Mouse (Mus musculus) CH12.LX (cell line): ENCODE data around the gene Cgas. TPM values are rescaled to one million over a fixed set of nuclear protein-coding genes. Genes with fewer than 3 reads are reported as not detected.

Experiments
- DNase-seq: peaks from one replicate; pipeline ENCODE4 v3.0.0-alpha.2; 2013; ENCODE audit errors: extremely low read depth
- H3K27ac ChIP-seq: 2 replicates; pipeline ENCODE4 v1.5.1; 2012; ENCODE audit warnings: low read depth, mild to moderate bottlenecking, control low read depth, moderate library complexity; ENCODE audit not compliant: insufficient read depth
- H3K27me3 ChIP-seq: replicated peaks from 2 replicates; pipeline ENCODE3; 2012; ENCODE audit warnings: inconsistent platforms
- H3K36me3 ChIP-seq, 2 experiments: replicated peaks in 1 of 2; 2 replicates each; pipeline versions ENCODE3 to v1.6.1; 2012; ENCODE audit warnings: inconsistent platforms in 1 of 2, low read length in 1 of 2, mild to moderate bottlenecking in 1 of 2, mixed read lengths in 1 of 2, moderate library complexity in 1 of 2; ENCODE audit not compliant: control insufficient read depth in 1 of 2, insufficient read depth in 1 of 2
- H3K4me1 ChIP-seq, 2 experiments: 2 replicates each; pipeline ENCODE4 v1.6.1; 2012; ENCODE audit warnings: inconsistent platforms in 1 of 2, moderate library complexity in 1 of 2; ENCODE audit not compliant: insufficient read depth in 2 of 2, control insufficient read depth in 1 of 2
- H3K4me2 ChIP-seq: 2 replicates; pipeline ENCODE4 v1.6.1; 2012; ENCODE audit warnings: low read depth, mild to moderate bottlenecking, control low read depth; ENCODE audit not compliant: poor library complexity, insufficient read depth, severe bottlenecking
- H3K4me3 ChIP-seq, 3 experiments: fragments of 150-350 bp in 1 of 3; sonication (generic) in 1 of 3; replicated peaks in 1 of 3; 2 replicates each; pipeline versions ENCODE3 to v1.5.1; 2011 to 2012; ENCODE audit warnings: low read depth in 2 of 3, low read length in 2 of 3, mild to moderate bottlenecking in 2 of 3, moderate library complexity in 2 of 3, control low read depth in 1 of 3, improper control_type of control experiment in 1 of 3, inconsistent platforms in 1 of 3, mixed read lengths in 1 of 3; ENCODE audit not compliant: poor library complexity in 1 of 3
- H3K79me2 ChIP-seq: replicated peaks from 2 replicates; pipeline ENCODE4 v1.6.1; 2012; ENCODE audit warnings: mild to moderate bottlenecking, moderate library complexity; ENCODE audit not compliant: control insufficient read depth, poor library complexity, insufficient read depth, severe bottlenecking; ENCODE audit errors: extremely low read depth
- H3K9ac ChIP-seq: 2 replicates; pipeline ENCODE4 v1.6.1; 2012; ENCODE audit warnings: low read depth, mild to moderate bottlenecking, control low read depth, moderate library complexity; ENCODE audit not compliant: insufficient read depth
- H3K9me3 ChIP-seq: replicated peaks from 2 replicates; pipeline ENCODE3; 2012; ENCODE audit warnings: low read length, inconsistent platforms, mixed read lengths
- EP300 ChIP-seq: IDR thresholded peaks from 2 replicates; pipeline ENCODE4 v1.6.1; 2011; ENCODE audit warnings: low read length, improper control_type of control experiment
- GABPA ChIP-seq: IDR thresholded peaks from 2 replicates; pipeline ENCODE4 v1.6.1; 2012; ENCODE audit warnings: low read depth, low read length, improper control_type of control experiment, inconsistent platforms; ENCODE audit not compliant: insufficient replicate concordance
- JUND ChIP-seq: conservative IDR thresholded peaks from 2 replicates; pipeline ENCODE4 v1.6.1; 2011; ENCODE audit warnings: low read depth, low read length, improper control_type of control experiment
- KAT2A ChIP-seq: IDR thresholded peaks from 2 replicates; pipeline ENCODE4 v1.6.1; 2012; ENCODE audit warnings: low read length, improper control_type of control experiment, inconsistent platforms; ENCODE audit not compliant: insufficient replicate concordance
- MAFK ChIP-seq: IDR thresholded peaks from 2 replicates; pipeline ENCODE4 v1.6.1; 2011; ENCODE audit warnings: low read length, improper control_type of control experiment; ENCODE audit not compliant: insufficient replicate concordance
- MAX ChIP-seq: IDR thresholded peaks from 2 replicates; pipeline ENCODE4 v1.6.1; 2011; ENCODE audit warnings: low read length, improper control_type of control experiment
- MAZ ChIP-seq: IDR thresholded peaks from 2 replicates; pipeline ENCODE4 v1.6.1; 2012; ENCODE audit warnings: low read depth, mild to moderate bottlenecking, inconsistent platforms, low read length, improper control_type of control experiment, moderate library complexity
- NELFE ChIP-seq: IDR thresholded peaks from 2 replicates; pipeline ENCODE4 v1.6.1; 2011; ENCODE audit warnings: low read depth, low read length, improper control_type of control experiment
- PAX5 ChIP-seq: IDR thresholded peaks from 2 replicates; pipeline ENCODE4 v1.6.1; 2012; ENCODE audit warnings: low read length, inconsistent platforms, mixed read lengths
- POLR2A ChIP-seq: IDR thresholded peaks from 2 replicates; pipeline ENCODE4 v1.6.1; 2011; ENCODE audit warnings: low read depth, mild to moderate bottlenecking, improper control_type of control experiment, low read length
- POLR2AphosphoS2 ChIP-seq: IDR thresholded peaks from 2 replicates; pipeline ENCODE4 v1.6.1; 2011; ENCODE audit warnings: low read depth, low read length, improper control_type of control experiment
- RCOR1 ChIP-seq: conservative IDR thresholded peaks from 2 replicates; pipeline ENCODE4 v1.6.1; 2012; ENCODE audit warnings: low read depth, mild to moderate bottlenecking, inconsistent platforms, low read length, improper control_type of control experiment
- SIN3A ChIP-seq: IDR thresholded peaks from 2 replicates; pipeline ENCODE4 v1.6.1; 2012; ENCODE audit warnings: low read length, improper control_type of control experiment, inconsistent platforms
- SMC3 ChIP-seq: IDR thresholded peaks from 2 replicates; pipeline ENCODE4 v1.6.1; 2011; ENCODE audit warnings: low read depth, low read length, improper control_type of control experiment
- USF2 ChIP-seq: conservative IDR thresholded peaks from 2 replicates; pipeline ENCODE4 v1.6.1; 2011; ENCODE audit warnings: low read depth, low read length, improper control_type of control experiment
- ZMIZ1 ChIP-seq: IDR thresholded peaks from 2 replicates; pipeline ENCODE4 v1.6.1; 2012; ENCODE audit warnings: low read depth, mild to moderate bottlenecking, inconsistent platforms, low read length, improper control_type of control experiment
- dilution Hi-C: fragments of 300-500 bp; cut with MboI; formaldehyde crosslinking; loops from 2 replicates; pipeline ENCODE4 v1.14.3; 2020; ENCODE audit warnings: low sequenced_read_pairs; ENCODE audit not compliant: extremely low pct_unique_long_range_greater_than_20kb, extremely low pct_ligation_motif_present
- in situ Hi-C: fragments of 300-500 bp; cut with MboI; formaldehyde crosslinking; loops from 3 replicates; pipeline ENCODE4 v1.14.3; 2019; ENCODE audit warnings: low sequenced_read_pairs, low pct_ligation_motif_present, low pct_unique_long_range_greater_than_20kb, mixed read lengths
- polyA plus RNA-seq: library from polyadenylated mRNA; unstranded; fragments of >175 nt; gene quantifications from 2 replicates; pipeline ENCODE4 v1.2.1, GENCODE M21; 2012; ENCODE audit warnings: low read depth; ENCODE audit not compliant: insufficient read length
- total RNA-seq, 2 experiments: library from RNA; depleted of rRNA; stranded (reverse); fragments of 300-350 nt in 1 of 2; fragments of >200 nt in 1 of 2; gene quantifications; 2 replicates each; pipeline ENCODE4 v1.2.3; 2012 to 2014

The Cgas gene
- total and polyA plus RNA-seq, 3 experiments, result not detected

DNA sequence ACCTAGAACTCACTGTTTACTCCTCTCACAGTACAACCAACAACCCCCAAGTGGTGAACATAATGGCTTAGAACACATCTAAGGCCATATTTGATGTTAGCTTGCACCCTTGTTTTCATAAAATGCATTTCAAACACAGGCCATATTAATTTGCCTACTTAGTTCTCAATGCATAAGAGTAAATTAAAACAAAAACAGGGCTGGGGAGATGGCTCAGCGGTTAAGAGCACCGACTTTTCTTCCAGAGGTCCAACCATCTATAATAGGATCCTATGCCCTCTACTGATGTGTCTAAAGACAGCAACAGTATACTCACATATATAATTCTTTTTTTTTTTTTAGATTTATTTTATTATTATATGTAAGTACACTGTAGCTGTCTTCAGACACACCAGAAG, 32.3 kb upstream of the Cgas start:
- H3K27ac ChIP-seq, result peak overlapping the region; percentile 17; the same call in 1 of the 2 replicates
- no peak overlapping the region for H3K4me2 ChIP-seq
- no peaks in the 10 kb centered on the region for H3K27me3 ChIP-seq
- H3K9me3 ChIP-seq, result no peaks in the 10 kb centered on the region
- dilution Hi-C loops (no loop called here), in situ Hi-C loops (no loop called here)
- peaks cover 67 to 72% of the 10 kb centered on the region in 2 experiments for H3K36me3 ChIP-seq
- peaks cover 20% of the 10 kb centered on the region for H3K79me2 ChIP-seq
- no peak overlapping the region for H3K9ac ChIP-seq
- no peak overlapping the region for H3K4me3 ChIP-seq
- H3K4me1 ChIP-seq, result peaks cover 0 to 7% of the 10 kb centered on the region in 2 experiments; a peak in 2 of 4 replicates
- no peak for DNase-seq
- TF ChIP-seq GABPA (no peak), ZMIZ1 (0 out of 2 replicates have a peak, but pooled peaks have one; percentile 4), RCOR1 (no peak), POLR2AphosphoS2 (0 out of 2 replicates have a peak, but pooled peaks have one; percentile 25), JUND (no peak)

DNA sequence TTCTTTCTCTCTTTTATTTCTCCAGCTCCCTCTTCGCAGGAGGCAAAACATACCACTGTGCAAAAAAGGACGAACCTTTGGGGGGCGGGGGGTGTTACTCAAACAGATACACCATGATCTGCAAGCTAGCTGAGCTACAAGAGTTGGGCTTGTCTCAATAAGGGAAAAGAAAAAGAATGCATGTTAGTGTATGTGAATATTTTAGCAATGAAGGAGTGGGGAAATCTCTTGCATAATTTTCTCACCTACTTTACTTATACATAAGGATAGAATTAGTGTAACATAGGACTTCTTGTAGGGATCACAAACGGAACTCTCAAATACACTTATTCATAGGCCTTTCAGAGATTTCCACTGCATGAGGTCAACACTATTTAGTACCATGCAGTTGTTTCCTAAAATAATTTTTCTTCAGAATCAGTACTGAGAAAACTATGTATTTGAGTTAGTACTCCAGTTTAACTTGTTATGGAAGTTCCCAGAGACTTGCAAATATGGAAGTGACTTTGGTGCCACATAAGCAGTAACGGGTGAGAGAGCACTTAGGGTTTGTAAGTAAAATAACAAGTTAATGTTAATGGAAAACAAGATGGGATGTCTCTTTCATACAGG, 31.8 kb upstream of the Cgas start:
- Histone ChIP-seq H3K9me3 (no peaks in the 10 kb centered on the region), H3K79me2 (peaks cover 15% of the 10 kb centered on the region), H3K27me3 (no peaks in the 10 kb centered on the region), H3K9ac (no peak overlapping the region), H3K27ac (peak overlapping the region; percentile 17; the same call in 1 of the 2 replicates), H3K4me3 (no peak overlapping the region), H3K4me2 (no peak overlapping the region), H3K4me1 (peaks cover 0 to 7% of the 10 kb centered on the region in 2 experiments; a peak in 2 of 4 replicates), H3K36me3 (peaks cover 66 to 71% of the 10 kb centered on the region in 2 experiments)
- TF ChIP-seq ZMIZ1 (peak; percentile 46; the same call in 1 of the 2 replicates), MAZ (no peak), KAT2A (no peak)
- dilution Hi-C loops, result no loop called here
- no peak for DNase-seq
- in situ Hi-C loops, result no loop called here

DNA sequence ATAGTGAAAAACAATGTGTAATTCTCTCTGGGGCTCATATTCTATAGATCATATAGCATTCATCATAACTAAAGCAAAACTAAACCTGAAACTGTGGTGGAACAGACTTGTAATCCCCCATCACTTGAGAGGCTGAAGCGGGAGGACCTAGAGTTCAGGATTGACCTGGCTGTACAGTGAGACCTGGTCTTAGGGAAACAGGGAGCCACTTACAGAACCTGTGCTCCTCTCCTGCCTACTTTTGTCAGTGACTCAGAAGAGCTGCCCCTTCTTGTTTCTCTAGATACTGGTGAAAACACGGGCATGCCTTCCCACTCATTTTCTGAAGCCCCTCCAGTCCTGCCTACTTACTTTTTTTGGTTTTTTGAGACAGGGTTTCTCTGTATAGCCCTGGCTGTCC, 31.2 kb upstream of the Cgas start:
- Histone ChIP-seq H3K27ac (no peak overlapping the region), H3K79me2 (peaks cover 11% of the 10 kb centered on the region), H3K9ac (no peak overlapping the region), H3K4me2 (no peak overlapping the region), H3K4me3 (no peak overlapping the region), H3K27me3 (no peaks in the 10 kb centered on the region), H3K9me3 (no peaks in the 10 kb centered on the region), H3K36me3 (peaks cover 61 to 70% of the 10 kb centered on the region in 2 experiments), H3K4me1 (peaks cover 0 to 7% of the 10 kb centered on the region in 2 experiments; a peak in 2 of 4 replicates)
- no peak for DNase-seq
- in situ Hi-C loops, result no loop called here
- dilution Hi-C loops, result no loop called here
- TF ChIP-seq MAX (no peak), USF2 (no peak), SIN3A (no peak), SMC3 (no peak), PAX5 (no peak), RCOR1 (no peak), NELFE (no peak), MAFK (no peak), EP300 (no peak), POLR2A (no peak)
- TF ChIP-seq, all 38 proteins: peak for 0
